Mouse (Mus musculus) stomach, adult 2 months (tissue): ENCODE measurements around the gene Paf1. TPM values are rescaled to one million over a fixed set of nuclear protein-coding genes. Genes with fewer than 3 reads are reported as not detected.

Experiments used
- polyA plus RNA-seq: library from polyadenylated mRNA; depleted of rRNA; stranded (reverse); fragments of >200 nt; gene quantifications from 2 replicates; pipeline ENCODE4 v1.2.3, GENCODE M21; 2012; rRNA removed

Paf1 gene
- 69.9 and 73.0 TPM in 2 replicates for polyA plus RNA-seq

GRCm38 (mm10) chr7:28392429-28393271 lies at the start of gene Paf1, which contains the start of gene Med29:
Gene Paf1 (plus strand): TSS chr7:28392951.
Gene Med29 (minus strand): TSS chr7:28392708.

GRCm38 (mm10) chr7:28350155-28350883 lies 42.4 kb upstream of the Paf1 start, which contains the start of gene Rps16:
Gene Rps16 (plus strand): TSS chr7:28350652.

GRCm38 (mm10) chr7:28372251-28373108 lies 20.3 kb upstream of the Paf1 start, which contains the start of gene Plekhg2:
Gene Plekhg2 (minus strand): TSS chr7:28372599.

GRCm38 (mm10) chr7:28380237-28381016 lies 12.3 kb upstream of the Paf1 start, which contains the start of gene Zfp36:
Gene Zfp36 (minus strand): TSS chr7:28380253.

GRCm38 (mm10) chr7:28436932-28437570 lies 44.3 kb downstream of the Paf1 start, which contains the start of gene Gmfg:
Gene Gmfg (plus strand): TSS chr7:28437447.

Other genes with a start within 250 kb of the Paf1 start
- 13.0 and 31.1 TPM in 2 replicates for gene Fbl, start 223.2 kb upstream of the Paf1 start, polyA plus RNA-seq
- 24.2 and 25.2 TPM in 2 replicates for gene Dyrk1b, start 213.5 kb upstream of the Paf1 start, polyA plus RNA-seq
- 3.5 and 4.9 TPM in 2 replicates for gene Eid2, start 125.1 kb upstream of the Paf1 start, polyA plus RNA-seq
- 4.4 and 9.7 TPM in 2 replicates for gene Eid2b, start 115.2 kb upstream of the Paf1 start, polyA plus RNA-seq
- not detected in 2 replicates for gene Selenov, start 101.8 kb upstream of the Paf1 start, polyA plus RNA-seq
- gene Dll3, start 90.7 kb upstream of the Paf1 start, polyA plus RNA-seq, result 0.03 and 0.28 TPM in 2 replicates
- gene Timm50, start 80.9 kb upstream of the Paf1 start, polyA plus RNA-seq, result 40.2 and 50.9 TPM in 2 replicates
- gene Supt5, start 54.2 kb upstream of the Paf1 start, polyA plus RNA-seq, result 52.0 and 56.5 TPM in 2 replicates
- gene Rps16, start 42.3 kb upstream of the Paf1 start, polyA plus RNA-seq, result 364 and 449 TPM in 2 replicates
- gene Plekhg2, start 20.4 kb upstream of the Paf1 start, polyA plus RNA-seq, result 12.3 and 14.5 TPM in 2 replicates
- gene Zfp36, start 12.7 kb upstream of the Paf1 start, polyA plus RNA-seq, result 27.8 and 36.2 TPM in 2 replicates
- 28.9 and 39.5 TPM in 2 replicates for gene Med29, start 243 bp upstream of the Paf1 start, polyA plus RNA-seq
- 0.89 and 2.4 TPM in 2 replicates for gene Gmfg, start 44.5 kb downstream of the Paf1 start, polyA plus RNA-seq
- 2.3 and 5.8 TPM in 2 replicates for gene Lrfn1, start 59.0 kb downstream of the Paf1 start, polyA plus RNA-seq
- not detected in 2 replicates for gene Ifnl2, start 117.5 kb downstream of the Paf1 start, polyA plus RNA-seq
- gene Ifnl3, start 129.9 kb downstream of the Paf1 start, polyA plus RNA-seq, result not detected in 2 replicates
- 12.7 and 29.8 TPM in 2 replicates for gene Sycn, start 147.9 kb downstream of the Paf1 start, polyA plus RNA-seq
- gene Nccrp1, start 154.3 kb downstream of the Paf1 start, polyA plus RNA-seq, result 21.6 and 26.7 TPM in 2 replicates
- 45.2 and 47.7 TPM in 2 replicates for gene Samd4b, start 205.2 kb downstream of the Paf1 start, polyA plus RNA-seq
- 50.1 and 60.8 TPM in 2 replicates for gene Pak4, start 205.2 kb downstream of the Paf1 start, polyA plus RNA-seq
- gene Acp7, start 238.4 kb downstream of the Paf1 start, polyA plus RNA-seq, result 10.0 and 30.7 TPM in 2 replicates